Mouse (Mus musculus): ENCODE data around the gene Rpgrip1l. TPM values are rescaled to one million over a fixed set of nuclear protein-coding genes. Genes with fewer than 3 reads are reported as not detected.

The Rpgrip1l gene
- 11.8 and 16.5 TPM in 2 replicates for polyA plus RNA-seq (2014; fragmentation: Nextera tagmentation; extraction: Ambion mirVana)

DNA sequence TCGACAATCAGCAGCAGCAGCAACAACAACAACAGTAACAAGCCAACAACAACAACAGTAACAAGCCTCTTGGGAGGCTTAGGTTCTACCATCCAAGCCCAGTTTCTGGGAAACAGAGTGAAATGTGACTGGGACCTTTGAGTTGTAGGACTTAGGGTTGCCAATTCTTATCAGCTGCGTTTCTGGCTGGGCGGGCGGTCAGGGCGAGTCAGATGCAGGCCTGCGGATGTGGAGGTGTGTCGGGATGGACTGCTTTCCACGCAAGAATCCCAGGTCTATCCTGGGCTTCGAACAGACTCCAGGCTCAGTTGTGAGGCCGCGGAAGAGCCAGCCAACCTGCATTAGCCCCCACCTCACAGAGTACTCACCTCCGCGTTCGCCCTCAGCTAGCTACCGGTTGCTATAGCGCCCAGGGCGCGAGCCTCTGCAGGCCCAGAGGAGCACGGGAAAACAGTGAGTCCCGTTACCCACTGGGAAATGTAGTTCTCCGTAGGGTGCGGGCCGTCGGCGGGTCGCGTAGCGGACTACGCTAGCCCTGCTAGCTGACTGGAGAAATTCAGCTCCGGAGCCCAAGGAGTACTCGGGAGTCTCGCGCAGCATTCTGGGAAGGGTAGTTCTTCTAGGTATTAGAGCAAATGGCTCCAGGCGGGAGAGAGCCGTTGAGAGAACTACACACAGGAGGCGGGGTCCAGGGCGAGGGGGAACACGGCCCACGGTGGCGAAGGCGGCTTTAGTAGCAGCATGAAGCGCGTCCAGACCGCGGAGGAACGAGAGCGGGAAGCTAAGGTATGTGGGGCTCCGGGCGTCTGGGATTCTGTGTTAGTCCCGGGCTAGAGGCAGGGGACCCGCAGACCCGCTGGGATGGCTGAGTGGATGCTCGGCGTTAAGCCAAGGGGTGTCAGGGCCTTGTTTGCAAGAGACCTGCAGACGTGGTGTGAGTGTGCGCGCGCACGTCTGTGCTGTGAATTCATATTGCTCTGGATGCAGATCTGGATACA lies at the start of gene Rpgrip1l, which contains the start of gene Fto:
TSS of gene Rpgrip1l (minus strand) at position 428 of the 998 bp plus-strand sequence.
TSS of gene Fto (plus strand) at position 691 of the 998 bp plus-strand sequence.
- Histone ChIP-seq H3K9me3 (ENCODE audit: control insufficient read depth, low read length) (no peaks in the 10 kb centered on the region), H3K9ac (replicated peaks; ENCODE audit: low read depth, low read length) (peak within 1 kb of the TSS; percentile 82), H3K4me2 (ENCODE audit: low read depth, low read length) (peak within 1 kb of the TSS; percentile 93), H3K36me3 (ENCODE audit: control insufficient read depth, insufficient read depth, low read length) (no peaks in the 10 kb centered on the region), H3K4me1 (ENCODE audit: control insufficient read depth, insufficient read depth, low read length) (peaks cover 15% of the 10 kb centered on the region), H3K27ac (ENCODE audit: low read depth, low read length) (peak within 1 kb of the TSS; percentile 81), H3K4me3 (ENCODE audit: low read depth, low read length) (peak within 1 kb of the TSS; percentile 64), H3K27me3 (ENCODE audit: control insufficient read depth, insufficient read depth, low read length) (no peaks in the 10 kb centered on the region)
- WGBS, result under 1% methylated on average over 59 of the region's 59 CpGs
- peak; percentile 100 for ATAC-seq (ENCODE audit: low read depth)

DNA sequence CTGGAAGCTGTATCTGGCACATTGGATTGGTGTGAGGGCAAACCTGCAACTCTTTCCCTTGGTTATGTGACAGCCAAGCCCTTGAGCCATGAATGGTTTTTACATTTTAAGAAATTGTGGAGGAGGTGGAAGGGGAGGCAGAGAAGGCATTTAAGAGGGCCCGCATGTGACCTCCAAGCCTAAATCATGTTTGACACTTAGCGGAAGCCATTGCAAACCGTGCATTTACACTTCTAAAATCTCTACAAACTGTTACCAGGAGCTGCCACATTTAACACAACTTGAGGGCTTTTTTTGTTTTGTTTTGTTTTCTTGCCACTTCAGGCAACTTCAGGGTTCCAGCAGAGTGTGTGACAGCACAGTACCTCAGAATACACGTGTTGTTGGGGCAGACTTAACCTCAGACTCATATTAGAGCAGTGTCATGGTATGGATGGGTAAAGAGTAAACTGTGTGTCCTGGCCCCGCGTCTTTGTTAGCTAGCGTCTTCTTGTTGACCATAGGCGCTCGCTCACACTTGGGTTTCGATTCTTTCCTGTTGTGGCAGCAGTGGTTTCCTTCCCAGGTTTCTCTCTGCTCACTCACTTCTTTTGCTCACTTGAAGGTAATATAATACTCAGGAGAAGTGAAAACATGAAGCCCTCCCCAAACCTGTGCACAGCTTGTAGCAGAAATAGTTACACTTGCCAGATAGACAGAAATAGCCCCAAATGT lies 47.7 kb upstream of the Rpgrip1l start:
- H3K27me3 ChIP-seq (ENCODE audit: control insufficient read depth, insufficient read depth, low read length), result 0 out of 2 replicates have a peak, but pooled peaks cover 2% of the 10 kb centered on the region
- 87% methylated on average over 10 of the region's 10 CpGs for WGBS
- no peak overlapping the region for H3K4me2 ChIP-seq (ENCODE audit: low read depth, low read length)
- H3K9me3 ChIP-seq (ENCODE audit: control insufficient read depth, low read length), result no peaks in the 10 kb centered on the region
- H3K4me1 ChIP-seq (ENCODE audit: control insufficient read depth, insufficient read depth, low read length), result peaks cover 18% of the 10 kb centered on the region
- no peak overlapping the region for H3K27ac ChIP-seq (ENCODE audit: low read depth, low read length)
- no peak overlapping the region for H3K4me3 ChIP-seq (ENCODE audit: low read depth, low read length)
- H3K36me3 ChIP-seq (ENCODE audit: control insufficient read depth, insufficient read depth, low read length), result no peaks in the 10 kb centered on the region
- H3K9ac ChIP-seq (replicated peaks; ENCODE audit: low read depth, low read length), result no peak overlapping the region
- ATAC-seq (ENCODE audit: low read depth), result no peak

DNA sequence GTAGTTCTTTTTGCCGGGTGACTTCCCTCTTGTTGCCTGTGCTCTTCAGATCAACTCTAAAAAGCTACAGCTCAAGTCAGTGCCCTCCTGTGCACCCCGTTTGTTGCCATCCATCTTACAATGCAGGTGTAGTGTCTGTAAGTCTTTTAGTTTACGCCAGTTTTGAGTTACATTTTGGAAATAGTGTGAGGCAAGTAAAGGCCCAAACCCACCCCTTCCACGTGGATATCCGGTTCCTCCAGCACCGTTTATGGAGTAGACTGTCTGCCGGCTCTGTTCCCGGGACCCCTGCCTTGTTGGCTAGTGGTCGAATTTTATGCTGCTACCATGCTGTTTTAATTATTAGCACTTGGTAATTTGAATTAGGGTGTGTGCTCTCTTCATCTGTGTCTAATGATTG lies 46.4 kb upstream of the Rpgrip1l start:
- Histone ChIP-seq H3K27me3 (ENCODE audit: control insufficient read depth, insufficient read depth, low read length) (0 out of 2 replicates have a peak, but pooled peaks cover 2% of the 10 kb centered on the region), H3K4me1 (ENCODE audit: control insufficient read depth, insufficient read depth, low read length) (peaks cover 24% of the 10 kb centered on the region), H3K4me3 (ENCODE audit: low read depth, low read length) (no peak overlapping the region), H3K9me3 (ENCODE audit: control insufficient read depth, low read length) (no peaks in the 10 kb centered on the region), H3K9ac (replicated peaks; ENCODE audit: low read depth, low read length) (no peak overlapping the region), H3K27ac (ENCODE audit: low read depth, low read length) (no peak overlapping the region), H3K4me2 (ENCODE audit: low read depth, low read length) (no peak overlapping the region), H3K36me3 (ENCODE audit: control insufficient read depth, insufficient read depth, low read length) (no peaks in the 10 kb centered on the region)
- WGBS, result 71% methylated on average over 9 of the region's 9 CpGs
- no peak for ATAC-seq (ENCODE audit: low read depth)

DNA sequence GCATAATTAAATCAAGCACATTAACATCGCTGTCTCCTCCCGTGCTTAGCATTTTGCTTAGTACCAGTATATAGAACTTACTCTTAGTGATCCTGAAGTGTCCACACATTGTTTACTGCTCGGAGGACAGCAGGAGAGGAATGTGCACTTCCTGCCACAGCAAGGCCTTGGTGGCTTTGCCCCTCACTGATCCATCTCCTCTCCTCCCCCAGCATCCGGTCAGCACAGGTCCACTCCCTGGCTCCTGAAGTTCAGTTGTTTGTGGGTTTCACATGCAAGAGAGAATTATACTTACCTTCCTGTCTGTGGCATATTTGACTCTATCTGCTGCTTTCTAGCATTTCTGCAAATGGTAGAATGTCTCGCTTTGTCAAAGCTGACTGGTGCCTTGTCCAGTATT lies 45.0 kb upstream of the Rpgrip1l start:
- H3K27me3 ChIP-seq (ENCODE audit: control insufficient read depth, insufficient read depth, low read length), result no peaks in the 10 kb centered on the region
- peaks cover 19% of the 10 kb centered on the region for H3K4me1 ChIP-seq (ENCODE audit: control insufficient read depth, insufficient read depth, low read length)
- 89% methylated on average over 5 of the region's 5 CpGs for WGBS
- no peak overlapping the region for H3K4me3 ChIP-seq (ENCODE audit: low read depth, low read length)
- H3K9ac ChIP-seq (replicated peaks; ENCODE audit: low read depth, low read length), result no peak overlapping the region
- no peak overlapping the region for H3K4me2 ChIP-seq (ENCODE audit: low read depth, low read length)
- no peaks in the 10 kb centered on the region for H3K36me3 ChIP-seq (ENCODE audit: control insufficient read depth, insufficient read depth, low read length)
- ATAC-seq (ENCODE audit: low read depth), result no peak
- H3K9me3 ChIP-seq (ENCODE audit: control insufficient read depth, low read length), result no peaks in the 10 kb centered on the region
- no peak overlapping the region for H3K27ac ChIP-seq (ENCODE audit: low read depth, low read length)

DNA sequence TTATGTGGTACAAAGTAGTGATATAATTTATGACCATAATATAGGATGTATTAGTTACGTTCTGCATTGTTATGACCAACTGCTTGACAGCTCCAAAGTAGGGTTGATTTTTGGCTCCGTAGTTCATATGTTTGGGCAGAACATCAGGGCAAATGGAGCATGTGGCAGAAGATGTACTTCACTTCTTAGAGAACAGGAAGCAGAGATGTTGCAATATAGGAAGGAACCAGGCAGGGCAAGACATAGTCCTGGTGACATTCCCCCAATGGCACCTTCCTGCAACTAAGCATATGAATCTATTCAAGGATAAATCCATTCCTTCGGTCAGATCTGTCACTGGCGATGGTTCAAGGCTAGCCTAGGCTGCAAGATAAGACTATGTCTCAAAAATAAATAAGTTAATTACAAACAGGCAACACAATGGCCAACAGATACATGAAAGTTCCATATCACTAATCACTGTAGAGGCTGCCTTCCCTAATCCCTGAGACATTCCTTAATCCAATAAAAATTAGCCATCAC lies 44.5 kb upstream of the Rpgrip1l start:
- peaks cover 19% of the 10 kb centered on the region for H3K4me1 ChIP-seq (ENCODE audit: control insufficient read depth, insufficient read depth, low read length)
- H3K4me3 ChIP-seq (ENCODE audit: low read depth, low read length), result no peak overlapping the region
- WGBS, result 88% methylated on average over 4 of the region's 4 CpGs
- no peak overlapping the region for H3K4me2 ChIP-seq (ENCODE audit: low read depth, low read length)
- H3K27me3 ChIP-seq (ENCODE audit: control insufficient read depth, insufficient read depth, low read length), result no peaks in the 10 kb centered on the region
- H3K36me3 ChIP-seq (ENCODE audit: control insufficient read depth, insufficient read depth, low read length), result no peaks in the 10 kb centered on the region
- no peak overlapping the region for H3K9ac ChIP-seq (replicated peaks; ENCODE audit: low read depth, low read length)
- no peaks in the 10 kb centered on the region for H3K9me3 ChIP-seq (ENCODE audit: control insufficient read depth, low read length)
- ATAC-seq (ENCODE audit: low read depth), result no peak
- H3K27ac ChIP-seq (ENCODE audit: low read depth, low read length), result no peak overlapping the region

DNA sequence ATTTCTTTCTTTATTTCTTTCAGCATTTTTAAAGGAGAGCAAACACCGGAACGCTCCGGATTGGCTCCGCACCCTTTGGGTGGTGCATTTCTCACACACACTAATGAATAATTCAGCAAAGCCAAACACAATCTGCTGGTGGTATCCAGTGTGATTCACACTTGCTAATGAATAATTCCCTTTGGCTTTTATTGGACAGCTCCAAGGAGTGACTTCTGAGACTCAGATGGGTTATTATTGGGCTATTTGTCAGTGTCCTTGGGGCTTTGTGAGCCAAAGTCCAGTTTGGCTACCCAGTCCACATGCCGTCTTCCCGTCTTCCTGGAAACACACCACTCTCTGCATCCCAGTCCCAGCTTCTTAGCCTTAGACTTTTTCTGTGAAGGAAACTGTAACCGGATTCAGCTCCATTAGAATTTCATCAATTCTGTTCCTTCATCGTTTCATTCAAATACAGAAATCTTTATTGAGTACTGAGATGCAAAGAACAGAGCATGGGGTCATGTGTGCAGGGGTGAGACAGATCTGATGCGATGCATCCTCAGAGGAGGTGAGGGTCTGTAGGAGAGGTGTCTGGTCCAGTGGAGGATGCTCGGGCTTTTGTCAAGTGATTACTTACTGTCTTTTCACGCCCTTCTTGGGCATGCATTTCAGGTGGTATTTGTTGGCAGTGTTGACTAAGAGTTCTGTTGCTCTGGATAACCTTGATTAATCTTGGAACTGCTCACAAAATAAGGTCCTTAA lies 43.1 kb upstream of the Rpgrip1l start:
- Histone ChIP-seq H3K27ac (ENCODE audit: low read depth, low read length) (no peak overlapping the region), H3K4me2 (ENCODE audit: low read depth, low read length) (no peak overlapping the region)

DNA sequence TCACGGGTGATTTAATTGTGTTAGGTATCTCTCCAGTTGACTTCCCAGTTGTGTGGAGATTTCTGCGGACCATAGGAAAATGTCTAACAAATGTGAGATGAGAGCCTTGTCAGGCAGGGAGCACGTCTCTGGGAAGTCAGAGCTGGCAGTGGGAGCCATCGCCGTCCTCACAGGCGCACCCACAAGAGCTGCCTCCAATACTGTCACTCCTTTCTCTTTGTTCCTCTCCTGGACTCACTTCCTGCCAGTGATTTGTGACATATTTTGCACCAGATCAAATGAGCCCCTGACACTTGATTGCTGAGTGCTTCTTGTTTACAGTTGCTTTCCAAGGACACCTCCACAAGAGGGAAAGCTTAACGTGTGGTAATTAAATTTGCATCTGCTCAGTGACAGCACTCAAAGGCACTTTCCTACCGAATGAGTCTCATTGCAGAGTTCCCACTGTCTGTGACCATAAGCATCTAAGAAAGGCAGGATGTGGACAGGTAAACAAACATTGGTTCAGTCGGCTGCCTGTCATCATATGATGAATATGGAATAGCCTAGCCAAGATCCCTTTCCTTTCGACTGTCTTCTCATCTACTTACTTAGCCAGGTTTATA lies 42.3 kb upstream of the Rpgrip1l start:
- WGBS, result 26% methylated on average over 10 of the region's 10 CpGs
- H3K9ac ChIP-seq (replicated peaks; ENCODE audit: low read depth, low read length), result no peak overlapping the region
- no peaks in the 10 kb centered on the region for H3K9me3 ChIP-seq (ENCODE audit: control insufficient read depth, low read length)
- 0 out of 2 replicates have a peak, but pooled peaks have one; percentile 16 for ATAC-seq (ENCODE audit: low read depth)
- H3K27me3 ChIP-seq (ENCODE audit: control insufficient read depth, insufficient read depth, low read length), result no peaks in the 10 kb centered on the region
- peaks cover 21% of the 10 kb centered on the region for H3K4me1 ChIP-seq (ENCODE audit: control insufficient read depth, insufficient read depth, low read length)
- H3K4me3 ChIP-seq (ENCODE audit: low read depth, low read length), result no peak overlapping the region
- no peaks in the 10 kb centered on the region for H3K36me3 ChIP-seq (ENCODE audit: control insufficient read depth, insufficient read depth, low read length)
- H3K4me2 ChIP-seq (ENCODE audit: low read depth, low read length), result peak overlapping the region; percentile 15; the same call in 1 of the 2 replicates
- peak overlapping the region; percentile 23; the same call in 1 of the 2 replicates for H3K27ac ChIP-seq (ENCODE audit: low read depth, low read length)

More for the DNA sequence above, 43.1 kb upstream of the Rpgrip1l start:
- Histone ChIP-seq H3K4me3 (ENCODE audit: low read depth, low read length) (no peak overlapping the region), H3K4me1 (ENCODE audit: control insufficient read depth, insufficient read depth, low read length) (peaks cover 19% of the 10 kb centered on the region), H3K9ac (replicated peaks; ENCODE audit: low read depth, low read length) (no peak overlapping the region), H3K27me3 (ENCODE audit: control insufficient read depth, insufficient read depth, low read length) (no peaks in the 10 kb centered on the region), H3K36me3 (ENCODE audit: control insufficient read depth, insufficient read depth, low read length) (no peaks in the 10 kb centered on the region), H3K9me3 (ENCODE audit: control insufficient read depth, low read length) (no peaks in the 10 kb centered on the region)
- ATAC-seq (ENCODE audit: low read depth), result peak; percentile 55; the same call in 1 of the 2 replicates
- 42% methylated on average over 11 of the region's 11 CpGs for WGBS

DNA sequence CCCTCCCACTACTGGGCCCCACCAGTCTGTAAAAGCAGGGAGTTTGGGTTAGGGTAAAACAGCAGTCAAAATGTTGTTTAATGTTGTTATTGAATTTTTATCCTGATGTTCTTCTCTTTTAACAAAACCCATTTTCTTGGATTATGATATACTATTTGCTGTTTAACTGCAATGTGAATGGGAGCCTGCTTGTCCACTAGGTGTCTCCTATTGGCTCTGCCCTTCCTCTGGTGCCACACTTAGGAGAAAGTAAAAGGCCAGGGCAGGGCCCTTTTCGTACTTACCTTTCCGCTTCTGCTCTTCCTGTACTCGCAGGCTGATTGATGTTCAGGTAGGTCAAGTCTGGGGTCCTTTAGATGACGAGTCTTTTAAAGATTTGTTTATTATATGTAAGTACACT lies 40.8 kb upstream of the Rpgrip1l start:
- Histone ChIP-seq H3K27ac (ENCODE audit: low read depth, low read length) (no peak overlapping the region), H3K4me3 (ENCODE audit: low read depth, low read length) (no peak overlapping the region), H3K4me2 (ENCODE audit: low read depth, low read length) (no peak overlapping the region), H3K4me1 (ENCODE audit: control insufficient read depth, insufficient read depth, low read length) (peaks cover 21% of the 10 kb centered on the region), H3K9me3 (ENCODE audit: control insufficient read depth, low read length) (no peaks in the 10 kb centered on the region), H3K27me3 (ENCODE audit: control insufficient read depth, insufficient read depth, low read length) (no peaks in the 10 kb centered on the region), H3K9ac (replicated peaks; ENCODE audit: low read depth, low read length) (no peak overlapping the region), H3K36me3 (ENCODE audit: control insufficient read depth, insufficient read depth, low read length) (no peaks in the 10 kb centered on the region)
- ATAC-seq (ENCODE audit: low read depth), result no peak
- 95% methylated on average over 4 of the region's 4 CpGs for WGBS

Measured in neural tube, embryonic 14.5 days (tissue).